Mouse (Mus musculus) small intestine, adult 2 months (tissue): ENCODE measurements at regions not wholly inside any gene's neighbourhood (a gene's known extent, or its start where the extent isn't known, plus 50 kb on each side); places are given as distances from the start of the nearest gene placed in this dataset.

Source experiments
- CTCF ChIP-seq: fragments of 200-500 bp; IDR thresholded peaks from 2 replicates; pipeline ENCODE4 v1.5.1; 2012; ENCODE audit warnings: low read depth, mild to moderate bottlenecking, control low read depth, inconsistent platforms, low read length, moderate library complexity, mixed read lengths; ENCODE audit not compliant: insufficient replicate concordance, insufficient read length; ENCODE audit errors: extremely low read depth
- POLR2A ChIP-seq: fragments of 200-500 bp; IDR thresholded peaks from 2 replicates; pipeline ENCODE4 v1.6.1; 2012; ENCODE audit warnings: low read depth, mild to moderate bottlenecking, control low read depth, inconsistent platforms, low read length, moderate library complexity

GRCm38 (mm10) chr14:120791828-120792554 lies 119.0 kb upstream of the Ipo5 start:
- TF ChIP-seq POLR2A (no peak), CTCF (peak; percentile 50; the same call in 1 of the 2 replicates)
